Mouse (Mus musculus) adrenal gland, postnatal 14 days (tissue): ENCODE measurements around the gene Kat6b. TPM values are rescaled to one million over a fixed set of nuclear protein-coding genes. Genes with fewer than 3 reads are reported as not detected.

Source experiments
- DNase-seq: peaks from one replicate; pipeline ENCODE4 v3.0.0; 2021; ENCODE audit warnings: mixed read lengths
- total RNA-seq: library from RNA; stranded (reverse); gene quantifications from 2 replicates; pipeline ENCODE4 v1.2.3, GENCODE M21; 2021

The Kat6b gene
- total RNA-seq, 1 experiment from 2014 or later: 43.4 TPM

DNA sequence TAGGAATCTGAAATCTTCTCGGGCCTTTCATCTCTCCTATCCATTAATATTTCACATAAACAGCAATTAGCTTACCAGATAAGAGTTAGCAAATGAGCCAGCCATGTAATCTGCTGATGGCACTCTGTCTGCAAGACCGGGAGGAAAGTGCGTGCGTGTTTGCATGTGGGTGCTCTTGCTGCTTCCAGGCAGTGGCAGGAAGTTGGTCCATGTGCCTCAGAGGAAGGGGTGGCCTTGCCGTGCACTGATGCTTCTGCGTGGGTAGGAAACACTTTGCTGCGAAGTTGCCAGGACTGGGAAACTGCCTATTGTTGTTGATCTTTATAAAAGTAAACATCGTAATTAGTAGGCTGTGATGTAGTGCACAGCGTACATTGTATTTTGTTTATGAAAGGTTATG, 42.0 kb downstream of the Kat6b start:
- peak; percentile 49 for DNase-seq

DNA sequence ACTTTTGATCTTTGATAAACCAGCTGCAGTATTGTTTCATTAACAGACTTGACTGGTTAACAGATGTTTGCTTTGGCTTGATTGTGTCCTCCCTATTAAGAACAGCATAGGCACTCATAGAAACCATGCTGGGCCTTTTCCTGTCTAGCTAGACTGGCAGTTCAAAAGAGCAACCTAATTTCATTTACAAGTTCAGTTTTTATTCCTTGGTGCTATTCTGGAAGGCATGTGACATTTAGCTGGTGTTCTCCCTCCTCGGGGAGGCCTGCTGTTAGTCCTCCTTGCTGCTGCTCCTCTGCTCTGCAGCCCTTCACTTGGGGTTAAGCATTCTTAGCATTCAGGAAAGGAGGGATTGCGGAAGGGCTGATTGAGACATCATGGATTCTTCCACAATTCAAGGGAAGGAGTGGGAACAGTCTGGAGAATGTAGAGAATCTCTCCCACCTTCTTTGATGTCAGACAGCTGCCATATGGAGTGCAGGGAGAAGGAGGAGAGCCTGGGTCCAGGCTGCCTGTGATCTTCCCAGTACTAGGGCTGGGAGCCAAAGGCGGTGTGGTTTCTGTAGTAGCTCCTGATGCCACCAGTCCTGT, 42.7 kb downstream of the Kat6b start:
- peak; percentile 37 for DNase-seq

DNA sequence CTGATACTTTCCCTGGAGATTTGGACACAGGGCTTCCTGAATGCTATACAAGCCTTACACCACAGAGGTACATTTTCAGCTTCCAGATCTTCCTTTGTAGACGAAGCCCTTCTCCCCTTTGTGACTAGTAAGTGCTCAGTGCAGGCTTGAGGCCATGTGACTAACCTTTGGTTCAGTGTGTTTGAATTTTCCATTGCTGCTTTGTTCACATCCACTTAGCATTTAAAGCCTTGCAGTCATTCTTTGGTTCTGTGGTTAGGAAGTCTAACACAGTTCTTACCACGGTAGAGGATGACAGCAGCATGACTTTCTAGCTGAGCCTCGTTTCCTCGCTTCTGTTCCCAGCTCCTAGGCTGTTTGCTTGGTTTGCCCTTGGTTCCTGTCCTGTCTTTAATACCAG, 44.4 kb downstream of the Kat6b start:
- DNase-seq: no peak

DNA sequence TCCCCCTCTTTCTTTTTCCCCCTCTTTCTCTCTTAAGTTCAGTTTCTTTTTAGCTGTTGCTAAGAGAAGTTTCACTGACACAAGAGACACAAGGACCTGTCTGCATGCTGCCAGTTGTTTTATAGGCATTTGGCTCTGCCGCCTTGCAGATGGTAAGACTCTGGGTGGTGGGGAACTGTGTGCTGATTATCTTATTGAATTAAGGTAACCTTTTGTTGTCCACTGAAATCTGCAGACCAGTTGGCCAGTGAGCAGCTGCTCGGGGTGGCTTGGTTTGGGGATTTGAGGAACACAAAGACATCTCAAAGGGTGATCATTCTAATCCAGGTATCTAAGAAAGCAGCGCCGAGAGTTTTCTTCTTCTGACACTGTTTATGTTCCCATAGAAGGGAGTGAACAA, 52.3 kb downstream of the Kat6b start:
- DNase-seq: no peak

DNA sequence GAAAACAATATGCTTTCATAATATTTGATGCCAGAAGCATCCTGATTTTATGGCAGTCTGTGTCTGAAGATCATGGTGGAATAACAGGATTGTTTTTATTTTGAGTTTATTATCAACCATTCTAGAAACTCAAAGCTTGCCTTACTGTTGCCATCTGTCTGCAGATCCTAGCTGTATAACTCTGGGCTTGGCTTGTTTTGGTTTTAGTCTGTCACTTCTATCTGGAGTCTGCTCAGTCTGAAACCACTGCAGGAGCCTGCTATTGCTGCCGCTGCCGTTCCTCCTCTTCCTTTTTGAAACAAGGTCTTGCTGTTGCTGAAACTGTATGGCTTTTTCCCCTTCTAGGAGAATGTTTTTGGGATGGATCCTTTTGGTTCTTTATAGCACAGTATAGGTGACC, 52.8 kb downstream of the Kat6b start:
- DNase-seq: no peak

DNA sequence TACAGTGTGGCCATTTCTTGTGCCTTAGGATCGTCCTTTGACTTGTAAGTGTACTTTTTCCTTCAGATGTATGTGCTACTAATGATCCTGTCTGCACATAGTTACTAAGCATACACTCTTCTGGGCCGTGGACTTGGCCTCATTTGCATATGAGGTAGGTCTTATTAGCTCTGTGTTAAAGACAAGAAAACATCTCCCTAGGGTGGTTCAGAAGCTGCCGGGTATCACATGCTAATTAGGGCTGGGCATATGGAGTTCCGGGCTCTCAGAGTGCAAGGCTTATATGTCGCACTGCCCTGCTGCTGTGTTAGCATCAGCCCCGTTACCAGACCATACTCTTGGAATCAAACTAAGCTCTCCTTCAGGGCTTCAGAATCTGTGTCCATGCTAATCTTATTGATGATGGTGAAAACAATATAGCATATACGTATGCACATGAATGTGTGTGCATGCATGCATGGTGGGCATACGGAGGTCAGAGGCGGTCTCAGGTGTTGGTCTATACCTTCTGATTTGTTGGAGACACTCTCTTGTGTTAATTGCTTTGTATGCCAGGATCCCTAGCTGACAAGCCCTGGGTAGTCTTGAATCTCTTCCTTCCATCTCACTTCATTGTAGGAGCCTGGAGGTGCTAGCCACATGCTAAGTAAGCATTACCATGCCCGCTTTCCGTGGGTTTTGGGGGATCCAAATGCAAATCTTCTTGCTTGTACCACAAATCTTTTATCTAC, 53.5 kb downstream of the Kat6b start:
- no peak for DNase-seq

DNA sequence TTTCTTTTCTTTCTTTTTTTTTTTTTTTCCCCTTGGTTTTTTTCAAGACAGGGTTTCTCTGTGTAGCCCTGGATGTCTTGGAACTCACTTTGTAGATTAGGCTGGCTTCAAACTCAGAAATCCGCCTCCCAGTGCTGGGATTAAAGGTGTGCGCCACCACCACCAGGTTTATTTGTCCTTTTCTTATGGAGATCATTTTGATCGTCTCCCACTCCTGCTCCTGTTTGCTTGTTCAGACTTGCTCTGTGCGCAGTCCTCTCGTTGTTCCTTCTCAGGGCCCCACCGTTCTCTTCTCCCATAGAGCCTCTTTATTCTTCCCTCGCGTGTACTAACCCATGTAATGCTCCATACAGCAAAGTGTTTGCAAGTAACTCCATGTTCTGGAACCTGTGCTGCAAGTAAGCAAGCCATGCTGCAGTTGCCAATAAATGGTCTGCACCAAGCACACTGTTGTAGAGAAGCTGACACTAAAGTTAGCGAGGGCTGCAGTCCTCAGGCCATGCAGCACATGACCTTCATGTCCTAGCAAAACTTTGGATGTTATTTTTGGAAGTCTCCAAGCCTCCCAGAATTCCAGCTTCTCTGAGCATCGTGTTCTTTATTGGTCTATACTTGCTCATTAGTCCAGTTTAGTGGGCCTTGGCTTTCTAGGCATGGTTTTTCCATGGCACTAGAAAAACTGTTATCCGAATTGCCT, 55.4 kb downstream of the Kat6b start:
- DNase-seq: no peak

DNA sequence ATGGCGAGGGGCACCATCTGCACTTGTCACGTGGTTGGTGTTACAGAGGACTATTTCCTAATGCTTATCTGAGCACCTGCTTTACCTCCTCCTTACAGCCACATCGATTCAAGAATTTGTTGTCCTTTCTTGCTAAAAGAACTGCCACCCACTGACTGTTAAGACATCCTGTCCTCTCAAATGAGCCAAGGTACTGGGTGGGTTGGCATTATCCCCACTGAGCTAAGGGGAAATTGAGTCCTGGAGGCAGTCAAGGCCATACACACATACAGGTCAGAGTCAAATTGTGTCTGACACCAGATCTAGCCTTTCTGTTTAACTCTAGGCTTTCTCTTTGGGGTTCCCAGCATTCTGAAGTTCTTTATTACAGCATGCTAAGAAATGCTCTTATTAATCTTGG, 56.6 kb downstream of the Kat6b start:
- DNase-seq: no peak

DNA sequence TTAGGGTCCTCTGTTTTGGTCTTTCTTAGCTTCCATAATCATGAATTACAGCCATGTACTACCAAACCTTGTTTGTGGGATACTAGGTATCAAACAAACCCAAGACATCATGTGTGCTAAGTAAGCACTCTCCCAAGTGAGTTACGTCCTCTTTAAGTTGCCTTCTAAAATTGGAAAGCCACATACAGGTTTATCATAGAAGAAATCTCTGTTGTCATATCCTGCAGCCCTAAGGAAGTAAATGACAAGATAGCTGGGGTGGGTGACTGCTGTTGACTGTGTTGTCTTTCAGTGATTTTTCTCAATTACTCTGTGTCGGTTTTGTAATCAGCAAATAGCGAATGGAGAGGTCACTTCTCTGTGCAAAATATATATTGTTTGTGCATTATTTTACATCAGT, 58.5 kb downstream of the Kat6b start:
- DNase-seq: no peak

DNA sequence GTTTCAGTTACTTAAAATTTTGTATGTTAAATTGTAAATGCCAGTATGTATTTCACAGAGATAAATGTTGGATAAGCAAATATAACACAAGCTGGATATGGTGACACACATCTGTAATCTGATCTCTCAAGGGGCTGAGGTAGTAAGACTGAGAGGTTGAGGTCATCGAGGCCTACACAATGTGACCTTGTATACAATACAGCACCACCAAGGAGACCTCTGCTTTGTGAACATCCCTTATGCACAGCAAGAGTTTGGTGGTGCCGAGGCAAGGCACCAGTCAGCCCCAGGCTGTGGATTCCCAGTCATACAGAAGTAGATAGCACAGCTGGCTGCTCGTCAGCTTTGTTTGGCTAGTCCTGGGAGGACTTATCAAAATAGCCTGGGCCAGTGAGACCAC, 59.1 kb downstream of the Kat6b start:
- no peak for DNase-seq

DNA sequence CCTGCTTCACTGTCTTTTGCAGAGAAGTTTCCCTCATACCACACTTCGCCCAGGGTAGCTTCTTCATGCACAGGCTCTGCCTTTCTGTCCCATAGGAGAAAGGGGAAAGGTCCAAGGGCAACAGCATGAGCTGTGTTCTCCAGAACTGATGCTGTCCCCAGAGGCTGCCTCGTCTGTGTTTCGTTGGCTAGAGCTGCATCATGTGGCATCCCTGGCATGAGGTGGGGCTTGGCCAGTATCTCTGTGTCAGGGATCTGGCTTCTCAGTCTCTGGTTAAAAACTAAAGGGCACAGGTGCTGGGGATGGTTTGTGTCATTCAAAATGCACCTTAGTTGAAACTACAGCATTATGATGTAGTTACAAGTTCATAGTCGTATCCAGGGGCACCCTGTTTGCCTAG, 64.3 kb downstream of the Kat6b start:
- DNase-seq: no peak

DNA sequence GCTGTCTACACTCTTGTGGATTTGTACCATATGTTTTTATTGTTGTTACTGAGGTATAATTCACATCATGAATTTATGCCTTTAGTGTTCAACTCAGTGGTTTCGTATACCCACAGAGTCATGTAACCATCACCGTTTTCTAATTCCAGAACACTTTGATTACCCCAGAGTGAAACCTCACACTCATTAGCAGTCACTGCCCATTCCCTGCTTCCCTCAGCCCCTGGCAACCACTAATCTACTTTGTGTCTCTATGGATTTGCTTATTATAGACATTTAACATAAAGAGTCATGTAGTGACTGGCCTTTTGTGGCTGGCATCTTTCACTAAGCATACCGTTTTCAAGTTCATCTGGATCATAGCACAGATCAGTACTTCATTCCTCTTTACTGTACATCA, 65.1 kb downstream of the Kat6b start:
- no peak for DNase-seq

DNA sequence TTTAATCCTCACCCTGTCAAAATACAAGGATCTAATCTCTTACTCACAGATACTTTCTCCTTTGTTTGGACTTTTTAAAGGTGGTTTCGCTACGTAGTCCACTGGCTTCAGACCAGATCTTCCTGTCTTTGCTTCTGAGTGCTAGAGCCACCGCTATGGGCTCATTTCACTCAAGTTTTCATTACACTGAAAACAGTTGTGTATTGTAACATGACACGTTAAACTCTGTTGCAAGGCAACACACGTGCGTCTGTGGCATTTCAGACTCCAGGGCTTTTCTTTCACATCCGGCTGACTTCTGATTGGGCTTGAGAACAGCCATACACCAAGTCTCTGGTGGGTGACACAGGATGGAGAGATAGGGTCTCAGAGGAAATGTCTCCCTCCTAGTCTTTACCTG, 66.1 kb downstream of the Kat6b start:
- no peak for DNase-seq

DNA sequence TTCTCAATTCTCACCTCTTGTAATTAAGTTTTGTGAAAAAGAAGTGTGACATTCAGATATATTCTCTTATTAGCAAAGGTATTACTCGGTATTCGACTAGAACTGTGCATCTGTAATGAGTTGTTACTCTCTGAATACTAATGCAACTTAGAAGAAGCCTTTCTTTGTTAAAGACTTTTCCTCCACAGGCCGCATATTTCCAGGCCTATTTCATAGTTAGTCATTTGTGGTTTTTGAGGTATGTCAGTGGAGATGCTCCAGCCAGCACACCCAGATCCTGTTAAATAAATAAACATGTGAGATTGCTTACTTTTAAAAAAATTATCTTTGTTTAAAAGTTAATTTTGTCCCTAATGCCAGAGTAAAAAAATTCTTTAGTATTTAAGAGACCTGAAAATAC, 66.7 kb downstream of the Kat6b start:
- DNase-seq: no peak

DNA sequence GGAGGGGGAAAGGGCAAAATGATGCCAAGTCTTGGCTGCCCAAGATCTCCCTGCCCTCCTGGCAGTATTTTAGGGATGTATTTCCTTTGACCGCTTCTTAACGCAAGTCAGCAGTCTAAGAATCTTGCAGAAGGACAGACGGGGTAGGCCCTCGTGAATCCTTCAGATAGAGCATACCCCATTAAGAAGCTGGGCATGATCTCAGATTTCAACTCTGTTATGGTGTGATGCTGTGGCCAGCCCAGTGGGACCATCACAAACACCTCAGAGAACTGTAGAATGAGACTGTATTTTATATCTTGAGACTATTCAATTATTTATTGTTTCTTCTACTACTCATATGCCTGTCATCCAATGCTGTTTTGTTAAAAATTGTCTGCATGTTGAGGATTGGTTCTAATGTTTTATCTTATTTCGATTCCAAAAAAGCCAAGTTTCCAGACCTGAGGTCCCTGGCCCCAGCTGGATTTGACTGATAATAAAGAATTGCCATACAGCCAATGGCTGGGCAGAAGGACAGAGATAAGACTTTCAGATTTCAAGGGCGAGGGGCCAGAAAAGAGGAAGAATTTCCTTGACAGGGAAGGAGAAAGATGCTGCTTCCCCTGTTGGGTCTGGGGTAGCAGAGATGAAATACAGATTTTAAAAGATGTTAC, 67.8 kb downstream of the Kat6b start:
- no peak for DNase-seq

DNA sequence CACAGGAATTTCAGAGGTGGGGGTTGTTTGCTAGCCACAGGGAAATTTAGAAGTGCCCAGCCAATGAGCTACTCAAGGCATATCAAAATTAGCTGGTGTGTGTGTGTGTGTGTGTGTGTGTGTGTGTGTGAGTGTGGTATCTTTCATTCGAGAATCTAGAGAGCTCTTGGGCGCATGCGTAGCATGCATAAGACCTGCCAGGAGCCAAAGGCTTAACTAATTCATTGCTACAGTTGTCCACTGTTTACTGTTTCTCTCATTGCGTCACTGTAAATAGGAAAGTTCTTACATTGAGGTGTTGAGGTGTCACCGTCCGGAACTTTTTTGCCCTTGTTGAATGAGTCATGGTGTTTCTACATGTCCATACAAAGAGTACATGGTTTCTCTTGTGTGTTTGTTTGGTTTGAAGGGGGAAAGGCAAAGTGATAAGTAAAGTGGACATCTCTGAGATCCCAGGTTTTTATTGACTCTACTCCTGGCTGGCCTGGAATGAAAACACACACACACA, 68.4 kb downstream of the Kat6b start:
- DNase-seq: no peak

DNA sequence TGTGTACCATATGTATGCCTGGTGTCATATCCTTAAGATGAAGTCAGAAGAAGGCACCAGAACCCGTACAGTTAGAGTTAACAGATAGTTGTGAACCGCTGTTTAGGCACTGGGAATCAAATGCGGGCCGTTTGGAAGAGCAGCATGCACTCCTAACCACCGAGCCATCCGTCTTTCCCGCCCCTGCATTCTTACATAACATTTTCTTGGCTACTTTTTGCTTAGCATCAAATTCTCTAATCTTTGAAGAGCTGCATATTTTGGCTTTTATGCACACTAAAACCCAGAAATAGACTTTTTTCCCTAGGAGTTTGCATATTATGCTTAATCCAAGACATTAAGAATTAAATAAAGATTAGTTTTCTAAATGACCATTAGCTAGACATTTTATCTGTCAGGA, 69.3 kb downstream of the Kat6b start:
- DNase-seq: no peak

DNA sequence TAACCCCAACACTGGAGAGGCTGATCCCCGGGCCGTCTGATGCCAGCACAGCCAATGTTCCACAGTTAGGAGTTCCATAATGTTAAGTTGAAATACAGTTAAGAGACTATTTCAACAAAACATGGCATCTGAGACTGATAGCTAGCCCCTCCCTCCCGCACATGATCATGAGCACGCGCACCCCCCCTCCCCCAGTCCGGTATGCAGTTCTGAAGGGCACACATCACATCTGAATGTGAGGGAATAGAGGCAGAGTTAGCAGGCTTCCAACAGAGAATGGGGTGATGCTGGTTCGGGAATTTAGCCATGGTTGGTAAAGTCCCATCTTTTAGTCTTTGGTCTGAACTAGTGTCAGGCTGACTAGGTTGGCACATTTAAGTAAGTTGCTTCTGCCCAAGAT, 70.4 kb downstream of the Kat6b start:
- no peak for DNase-seq

DNA sequence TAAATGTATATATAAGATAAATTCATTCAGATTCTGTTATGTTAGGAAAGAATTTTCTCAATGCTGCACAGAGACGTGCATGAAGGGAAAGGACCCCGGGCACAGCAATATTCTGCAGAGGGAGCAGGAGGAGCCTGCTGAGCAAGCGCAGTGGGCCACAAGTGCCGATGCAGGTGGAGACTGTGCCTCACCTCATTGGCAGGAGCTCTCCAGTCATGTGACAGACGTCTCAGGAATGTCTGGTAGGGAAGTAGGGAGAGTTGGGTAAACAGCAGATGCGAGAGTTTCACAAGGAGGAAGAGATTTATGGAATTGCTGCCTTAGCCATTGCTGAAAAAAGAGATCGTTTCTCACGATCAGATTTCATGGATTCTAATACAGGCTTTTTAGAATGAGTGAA, 71.7 kb downstream of the Kat6b start:
- DNase-seq: no peak

DNA sequence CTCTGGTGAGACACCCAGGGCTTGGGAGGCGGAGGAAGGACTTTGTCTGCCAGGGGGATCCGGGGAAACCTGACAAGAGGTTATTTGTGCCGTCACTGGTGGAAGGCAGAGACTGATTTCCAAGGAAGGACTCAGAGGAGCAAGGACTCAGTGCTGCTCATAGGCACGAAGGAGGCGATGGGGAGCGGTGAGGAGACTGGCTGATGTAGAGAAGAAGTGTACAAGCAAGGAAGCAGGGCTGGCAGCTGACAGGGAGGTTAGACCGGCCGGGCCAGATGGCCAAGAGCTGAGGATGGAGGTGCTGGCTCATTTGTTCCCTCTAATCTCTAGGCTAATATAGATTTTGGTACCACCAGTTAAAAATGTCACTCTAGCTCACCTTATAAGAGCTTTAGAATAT, 72.8 kb downstream of the Kat6b start:
- no peak for DNase-seq

DNA sequence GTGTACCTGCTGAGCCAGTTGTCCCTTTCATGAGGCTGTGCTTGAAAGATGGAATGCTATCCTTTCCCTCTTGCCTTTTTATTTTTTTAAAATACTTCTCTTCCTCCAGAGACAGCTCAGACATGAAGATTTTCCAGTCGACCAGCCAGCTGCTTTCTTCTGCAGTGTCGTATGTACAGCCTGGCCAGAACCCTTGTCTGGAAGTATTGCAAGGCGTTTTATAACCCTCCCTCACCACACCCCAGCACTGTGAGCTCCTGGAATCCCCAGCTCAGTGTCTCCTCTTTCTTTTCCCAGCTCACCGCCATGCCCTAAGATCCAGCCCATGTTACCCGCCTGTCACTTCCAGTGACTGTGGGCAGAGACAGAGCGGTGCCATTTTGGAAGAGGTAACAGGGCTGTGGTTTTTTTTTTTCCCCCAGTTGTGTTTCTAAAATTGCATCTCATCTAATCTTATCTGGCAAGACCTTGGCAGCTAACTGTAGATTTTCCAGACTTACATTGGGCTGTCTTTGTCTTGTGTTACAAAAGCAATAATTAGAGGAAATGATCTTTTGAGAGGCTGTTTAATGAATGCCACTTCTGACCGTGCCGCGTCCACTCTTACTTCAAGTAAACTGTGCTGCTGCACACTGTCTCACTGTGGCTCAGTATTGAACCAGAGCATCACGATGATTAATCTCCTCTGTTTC, 77.4 kb downstream of the Kat6b start:
- no peak for DNase-seq

DNA sequence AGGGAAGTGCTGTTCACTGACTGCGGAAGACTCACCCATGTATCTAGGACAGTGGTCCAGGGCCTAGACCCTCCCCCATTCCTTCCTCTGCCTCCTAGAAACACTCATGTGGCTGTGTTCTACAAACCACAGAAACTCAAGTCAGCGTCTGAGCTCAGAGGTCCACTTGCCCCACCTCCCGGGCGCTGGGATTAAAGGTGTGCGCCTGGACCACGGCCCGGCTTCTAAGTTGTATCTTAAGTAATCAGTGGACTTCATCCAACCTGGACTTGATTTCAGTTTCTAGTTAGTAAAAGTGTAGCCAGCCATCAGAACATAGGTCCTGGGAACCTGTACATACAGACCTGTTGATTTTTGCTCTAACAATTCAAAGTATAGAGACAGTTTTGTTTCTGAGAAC, 78.2 kb downstream of the Kat6b start:
- no peak for DNase-seq
